Mouse (Mus musculus) intestine, postnatal 0 days (tissue): ENCODE data around the gene Adh1. TPM values are rescaled to one million over a fixed set of nuclear protein-coding genes. Genes with fewer than 3 reads are reported as not detected.
A peak's percentile ranks its signal among the peaks of the same experiment; 100 is the strongest.

Source experiments
- ATAC-seq: fragments of 200-750 bp; cut with Nextera tagmentation; 2 replicates; pipeline ENCODE4 v1.8.0; 2017; ENCODE audit warnings: mild to moderate bottlenecking, moderate TSS enrichment, moderate library complexity
- H3K27ac ChIP-seq: fragments of 300-500 bp; sonication (generic); 2 replicates; pipeline ENCODE4 v1.5.1; 2014; ENCODE audit warnings: mild to moderate bottlenecking, low read depth, low read length, moderate library complexity
- H3K27me3 ChIP-seq: fragments of 300-500 bp; sonication (generic); replicated peaks from 2 replicates; pipeline ENCODE4 v1.6.1; 2014; ENCODE audit warnings: low read length, mixed read lengths; ENCODE audit not compliant: control insufficient read depth, insufficient read depth
- H3K36me3 ChIP-seq: fragments of 300-500 bp; sonication (generic); 2 replicates; pipeline ENCODE4 v1.6.1; 2014; ENCODE audit warnings: mild to moderate bottlenecking, moderate library complexity; ENCODE audit not compliant: control insufficient read depth, insufficient read depth
- H3K4me1 ChIP-seq: fragments of 300-500 bp; sonication (generic); replicated peaks from 2 replicates; pipeline ENCODE4 v1.6.1; 2014; ENCODE audit warnings: antibody characterized with exemption, low read length, mixed read lengths; ENCODE audit not compliant: control insufficient read depth, insufficient read depth
- H3K4me2 ChIP-seq: fragments of 300-500 bp; sonication (generic); replicated peaks from 2 replicates; pipeline ENCODE4 v1.6.1; 2014; ENCODE audit warnings: low read depth, mild to moderate bottlenecking, moderate library complexity
- H3K4me3 ChIP-seq: fragments of 300-500 bp; sonication (generic); 2 replicates; pipeline ENCODE4 v1.5.1; 2014; ENCODE audit warnings: low read depth, low read length
- H3K9ac ChIP-seq: fragments of 300-500 bp; sonication (generic); 2 replicates; pipeline ENCODE4 v1.6.1; 2014; ENCODE audit warnings: mild to moderate bottlenecking, low read depth, low read length
- H3K9me3 ChIP-seq: fragments of 300-500 bp; sonication (generic); 2 replicates; pipeline ENCODE4 v1.6.1; 2016; ENCODE audit warnings: mixed run types; ENCODE audit not compliant: control insufficient read depth
- CTCF ChIP-seq: sonication (generic); IDR thresholded peaks from 2 replicates; pipeline ENCODE4 v1.5.1; 2016; ENCODE audit warnings: low read depth, mild to moderate bottlenecking, control low read depth, antibody characterized with exemption, moderate library complexity
- WGBS: fragments of 180-500 bp; shearing (Covaris S2); extraction: QIAGEN DNeasy Blood & Tissue Kit; methylation state at CpG from one replicate; pipeline ENCODE4 v1.1.7; 2014; 5-methylcytosine and 5-hydroxymethylcytosine counted together
- polyA plus RNA-seq: library from polyadenylated mRNA; unstranded; fragments of >200 nt; fragmentation: Nextera tagmentation; extraction: Ambion mirVana; gene quantifications from 2 replicates; pipeline ENCODE4 v1.2.1, GENCODE M21; 2015

Adh1 gene
- polyA plus RNA-seq, 1 experiment from 2014 or later = 101 TPM

DNA sequence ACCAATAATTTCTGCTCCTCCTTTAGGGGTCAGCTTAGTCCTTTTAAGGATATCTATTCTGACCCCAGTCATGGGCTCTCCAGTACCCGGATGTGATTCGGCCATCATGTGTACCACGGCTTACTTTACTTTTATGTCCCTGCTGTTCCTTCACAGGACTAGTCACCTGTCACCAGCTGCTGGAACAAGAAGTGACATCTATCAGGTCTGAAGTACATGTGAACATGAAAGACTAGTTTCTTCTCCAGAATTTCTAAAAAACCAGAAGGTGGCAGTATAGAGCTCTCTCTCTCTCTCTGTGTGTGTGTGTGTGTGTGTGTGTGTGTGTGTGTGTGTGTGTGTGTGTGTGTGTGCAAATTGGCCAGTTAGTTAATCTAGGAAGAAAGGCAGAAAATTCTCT, 20.4 kb upstream of the Adh1 start:
- peaks cover 2% of the 10 kb centered on the region; the same call in 1 of the 2 replicates for H3K4me1 ChIP-seq
- H3K27me3 ChIP-seq = no peaks in the 10 kb centered on the region
- no peak for ATAC-seq
- WGBS = 85% methylated on average over 3 of the region's 3 CpGs
- no peak overlapping the region for H3K27ac ChIP-seq
- no peak overlapping the region for H3K9ac ChIP-seq
- TF ChIP-seq CTCF = peak; percentile 72
- H3K4me2 ChIP-seq = no peak overlapping the region
- H3K4me3 ChIP-seq = no peak overlapping the region
- no peaks in the 10 kb centered on the region for H3K9me3 ChIP-seq
- no peaks in the 10 kb centered on the region for H3K36me3 ChIP-seq

DNA sequence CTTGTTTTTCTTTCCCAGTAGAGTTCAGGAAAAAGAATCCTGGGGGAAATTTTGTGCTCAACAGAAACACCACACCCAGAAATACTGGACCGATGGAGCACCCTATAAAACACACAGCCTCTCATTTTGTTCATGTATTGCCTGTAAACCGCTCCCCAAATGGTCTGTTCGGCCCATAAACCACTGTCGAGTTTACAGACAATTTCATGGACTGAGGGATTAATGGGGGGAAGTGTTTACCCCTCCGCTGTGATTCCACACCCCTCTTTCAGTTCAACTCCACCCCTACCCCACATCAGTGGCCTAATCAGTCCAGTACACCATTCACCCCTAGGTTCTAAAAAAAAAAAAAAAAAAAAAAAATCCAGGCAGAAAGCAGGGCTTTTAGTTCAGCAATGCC, 19.8 kb upstream of the Adh1 start:
- Histone ChIP-seq H3K27me3 (no peaks in the 10 kb centered on the region), H3K4me1 (peaks cover 2% of the 10 kb centered on the region; the same call in 1 of the 2 replicates), H3K4me2 (no peak overlapping the region), H3K9me3 (no peaks in the 10 kb centered on the region), H3K9ac (no peak overlapping the region), H3K27ac (peak overlapping the region; percentile 69), H3K4me3 (no peak overlapping the region), H3K36me3 (no peaks in the 10 kb centered on the region)
- ATAC-seq = no peak
- 39% methylated on average over 5 of the region's 5 CpGs for WGBS
- no peak for TF ChIP-seq CTCF

DNA sequence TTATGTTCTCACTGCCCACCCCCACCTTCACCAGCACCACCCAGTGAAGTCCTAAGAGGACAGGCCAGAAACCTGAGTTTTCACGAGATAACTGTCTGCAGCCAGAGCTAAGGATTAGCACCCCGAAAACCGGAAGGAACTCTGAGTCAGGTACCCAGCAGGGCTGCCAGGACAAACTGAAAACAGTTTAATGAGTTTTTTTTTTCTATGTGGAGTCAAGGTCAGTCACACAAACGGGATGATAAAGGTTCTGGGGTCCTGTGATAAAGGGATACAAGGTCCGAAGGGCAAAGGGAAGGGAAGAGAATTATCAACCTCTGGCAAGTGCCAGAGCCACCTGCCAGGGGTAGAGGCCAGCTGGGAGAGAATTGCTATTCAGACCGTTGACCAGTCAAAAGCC, 19.4 kb upstream of the Adh1 start:
- peak; percentile 69 for ATAC-seq
- H3K9ac ChIP-seq = no peak overlapping the region
- H3K4me1 ChIP-seq = peaks cover 2% of the 10 kb centered on the region; the same call in 1 of the 2 replicates
- H3K27ac ChIP-seq = peak overlapping the region; percentile 69
- no peak overlapping the region for H3K4me3 ChIP-seq
- H3K4me2 ChIP-seq = no peak overlapping the region
- no peak for TF ChIP-seq CTCF
- WGBS = 23% methylated on average over 6 of the region's 6 CpGs
- H3K27me3 ChIP-seq = no peaks in the 10 kb centered on the region
- no peaks in the 10 kb centered on the region for H3K9me3 ChIP-seq
- no peaks in the 10 kb centered on the region for H3K36me3 ChIP-seq

DNA sequence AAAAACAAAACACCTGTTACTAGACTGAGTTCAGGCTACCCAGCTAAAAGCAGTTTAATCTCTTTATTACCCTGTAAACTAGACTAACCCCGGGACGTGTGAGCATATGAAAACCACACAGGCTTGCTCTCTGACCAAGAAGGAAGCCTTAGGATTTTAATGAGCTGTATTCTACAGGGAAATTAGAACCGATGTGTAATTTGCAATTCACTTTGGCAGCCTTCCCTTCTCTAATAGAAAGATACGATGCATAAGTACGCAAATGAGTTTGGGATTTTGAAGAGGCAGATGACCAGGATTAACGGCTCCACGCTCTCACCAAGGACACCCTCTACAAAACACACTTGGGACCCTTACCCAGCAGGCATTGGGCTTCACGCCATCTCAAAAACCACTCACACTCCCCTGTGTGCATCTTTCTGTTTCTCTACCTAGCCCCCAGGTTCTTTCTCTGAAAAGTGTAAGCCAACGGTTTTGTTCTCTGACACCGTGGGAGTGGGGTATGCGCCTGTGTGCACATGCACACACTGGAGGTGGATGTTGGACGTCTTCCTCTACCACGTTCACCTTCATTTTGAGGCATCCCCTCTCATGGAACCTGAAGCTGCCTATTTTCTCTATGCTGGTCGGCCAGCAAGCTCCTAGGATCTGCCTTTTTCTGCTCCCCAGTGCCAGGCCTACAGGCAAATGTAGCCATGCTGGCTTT, 18.6 kb upstream of the Adh1 start:
- 70% methylated on average over 14 of the region's 14 CpGs for WGBS
- peak; percentile 48; the same call in 1 of the 2 replicates for ATAC-seq
- H3K4me3 ChIP-seq = no peak overlapping the region
- H3K27ac ChIP-seq = peak overlapping the region; percentile 47
- no peaks in the 10 kb centered on the region for H3K9me3 ChIP-seq
- no peak overlapping the region for H3K4me2 ChIP-seq
- H3K36me3 ChIP-seq = no peaks in the 10 kb centered on the region
- no peak overlapping the region for H3K9ac ChIP-seq
- TF ChIP-seq CTCF = no peak
- no peaks in the 10 kb centered on the region for H3K27me3 ChIP-seq
- peaks cover 2% of the 10 kb centered on the region; the same call in 1 of the 2 replicates for H3K4me1 ChIP-seq

DNA sequence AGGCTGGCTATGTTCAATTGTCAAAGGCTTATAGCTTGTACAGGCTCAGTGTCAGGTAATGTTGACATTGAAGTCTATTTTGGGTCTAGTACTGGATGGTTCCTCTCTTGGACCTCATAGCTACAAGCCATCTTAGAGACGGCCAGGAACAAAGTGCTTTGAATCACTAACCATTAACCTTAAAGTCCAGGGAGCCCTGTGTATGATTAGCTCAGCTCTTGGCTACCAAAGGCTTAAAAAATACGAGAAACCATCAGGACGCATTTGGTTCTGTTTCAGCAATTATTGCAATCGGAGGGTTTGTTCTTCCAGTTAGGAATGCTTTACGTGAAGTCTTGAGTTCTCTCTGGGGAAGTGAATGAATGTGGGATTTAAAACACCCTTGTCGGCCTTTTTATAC, 17.9 kb upstream of the Adh1 start:
- no peaks in the 10 kb centered on the region for H3K36me3 ChIP-seq
- no peak overlapping the region for H3K4me2 ChIP-seq
- no peaks in the 10 kb centered on the region for H3K9me3 ChIP-seq
- peak overlapping the region; percentile 47 for H3K27ac ChIP-seq
- no peak overlapping the region for H3K9ac ChIP-seq
- TF ChIP-seq CTCF = no peak
- ATAC-seq = no peak
- H3K27me3 ChIP-seq = no peaks in the 10 kb centered on the region
- H3K4me3 ChIP-seq = no peak overlapping the region
- WGBS = 78% methylated on average over 6 of the region's 6 CpGs
- H3K4me1 ChIP-seq = peaks cover 2% of the 10 kb centered on the region; the same call in 1 of the 2 replicates

DNA sequence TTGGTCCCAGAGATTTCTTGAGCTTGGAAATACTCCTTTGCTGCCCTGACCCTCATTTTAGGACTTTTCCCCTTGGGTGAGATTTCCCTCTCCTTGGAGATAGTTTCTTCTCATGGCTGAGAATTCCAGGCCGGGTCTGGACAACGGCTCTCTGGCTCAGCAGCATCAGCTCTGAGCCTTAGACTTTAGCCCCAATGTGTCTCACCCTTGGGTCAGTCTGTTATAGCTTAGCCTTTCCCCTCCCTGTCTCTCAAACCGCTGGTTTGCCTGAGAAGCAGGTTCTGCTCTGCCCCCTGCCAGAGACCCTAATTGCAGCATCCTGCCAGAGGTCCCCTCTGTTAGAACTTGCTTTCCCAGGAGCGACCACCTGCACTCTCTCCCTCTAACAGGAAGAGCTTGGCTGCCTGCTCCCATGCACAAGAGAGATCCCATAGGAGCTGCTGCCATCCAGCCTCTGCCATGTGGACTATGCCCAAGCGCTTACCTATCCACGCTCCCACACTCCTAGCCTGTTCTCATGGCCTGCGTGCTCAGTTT, 16.4 kb upstream of the Adh1 start:
- Histone ChIP-seq H3K4me2 (no peak overlapping the region), H3K4me3 (no peak overlapping the region), H3K27me3 (no peaks in the 10 kb centered on the region), H3K9ac (no peak overlapping the region), H3K27ac (peak overlapping the region; percentile 35; the same call in 1 of the 2 replicates), H3K9me3 (no peaks in the 10 kb centered on the region), H3K36me3 (no peaks in the 10 kb centered on the region), H3K4me1 (peaks cover 2% of the 10 kb centered on the region; the same call in 1 of the 2 replicates)
- ATAC-seq = no peak; the same call in 1 of the 2 replicates
- no peak for TF ChIP-seq CTCF
- WGBS = 58% methylated on average over 7 of the region's 7 CpGs
